Mouse (Mus musculus) spleen, adult 12 weeks (tissue): Measurements from ENCODE around the gene Mylk.

ENCODE experiments used
- DNase-seq: peaks from one replicate; pipeline ENCODE4 v3.0.0; 2022; ENCODE audit warnings: low spot score

Gene Mylk

DNA sequence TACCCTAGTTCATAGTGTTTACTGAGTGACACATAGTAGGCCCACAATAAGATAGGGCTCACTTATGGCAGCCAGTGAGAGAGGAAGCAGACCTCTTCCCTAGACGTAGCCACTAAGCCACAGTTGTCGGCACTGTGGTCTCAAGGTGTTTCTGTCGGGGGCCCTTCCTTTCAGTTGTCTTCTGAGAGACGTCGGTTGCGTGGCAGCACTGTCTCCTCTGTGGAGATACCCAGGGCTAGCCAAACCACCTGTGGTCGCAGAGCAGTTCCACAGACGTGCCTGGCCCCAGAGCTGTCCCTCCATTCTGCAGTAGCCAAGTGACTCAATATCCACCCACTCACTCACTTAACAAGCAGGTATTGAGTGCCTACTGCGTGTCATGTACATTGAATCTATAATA, 205.9 kb downstream of the Mylk start:
- no peak for DNase-seq

DNA sequence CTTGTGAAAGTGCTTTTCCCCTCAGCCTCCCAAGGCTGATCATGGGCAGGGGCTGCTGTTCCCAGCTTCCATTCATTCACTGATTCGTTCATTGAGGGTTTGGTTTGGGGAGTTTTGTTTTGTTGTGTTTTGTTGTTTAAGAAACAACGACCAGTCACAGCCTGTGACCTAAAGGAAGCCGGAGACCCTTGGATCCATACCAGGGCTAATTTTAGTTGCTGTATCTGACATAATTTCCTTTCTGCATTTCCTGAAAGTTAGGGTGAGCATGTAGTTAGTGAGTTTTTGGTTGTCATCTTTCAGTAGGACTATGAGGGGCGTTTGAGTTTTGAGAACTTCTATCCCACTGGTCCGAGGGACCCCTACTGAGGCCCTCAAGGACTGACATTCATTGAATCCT, 207.2 kb downstream of the Mylk start:
- no peak for DNase-seq

DNA sequence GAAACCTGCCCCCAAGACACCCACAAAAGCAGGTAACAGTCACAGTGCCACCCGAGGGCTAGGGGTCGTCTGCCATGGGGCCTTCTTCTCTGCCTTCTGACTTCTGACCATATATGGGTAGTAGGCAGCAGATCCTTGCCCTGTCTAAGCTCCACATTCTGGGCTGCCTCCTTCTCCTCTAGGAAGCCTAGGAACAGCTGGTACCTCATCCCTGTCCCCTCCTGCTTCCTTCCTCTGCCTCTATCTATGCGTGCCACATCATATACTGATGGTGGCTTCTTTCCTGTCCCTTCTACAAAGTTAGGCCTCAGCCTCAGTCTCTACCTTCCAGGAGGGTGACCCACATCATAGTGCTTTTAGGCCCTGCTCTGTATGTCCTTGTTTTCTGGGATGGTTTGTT, 207.8 kb downstream of the Mylk start:
- DNase-seq: no peak

DNA sequence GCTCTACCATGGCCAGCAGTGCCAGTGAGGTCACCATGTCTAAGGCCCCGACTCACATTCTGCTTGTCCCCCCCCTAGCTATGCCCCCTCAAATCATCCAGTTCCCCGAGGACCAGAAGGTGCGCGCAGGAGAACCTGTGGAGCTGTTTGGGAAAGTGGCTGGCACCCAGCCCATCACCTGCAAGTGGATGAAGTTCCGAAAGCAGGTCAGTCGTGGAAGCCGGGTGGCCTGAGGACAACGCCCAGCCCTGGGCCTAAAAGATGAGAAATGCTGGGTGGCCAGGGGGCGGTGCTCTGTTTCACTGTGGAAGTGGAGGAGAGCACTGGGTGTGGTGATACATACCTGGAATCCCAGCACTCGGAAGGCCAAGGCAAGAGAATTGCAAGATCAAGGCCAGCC, 208.5 kb downstream of the Mylk start:
- DNase-seq: no peak

DNA sequence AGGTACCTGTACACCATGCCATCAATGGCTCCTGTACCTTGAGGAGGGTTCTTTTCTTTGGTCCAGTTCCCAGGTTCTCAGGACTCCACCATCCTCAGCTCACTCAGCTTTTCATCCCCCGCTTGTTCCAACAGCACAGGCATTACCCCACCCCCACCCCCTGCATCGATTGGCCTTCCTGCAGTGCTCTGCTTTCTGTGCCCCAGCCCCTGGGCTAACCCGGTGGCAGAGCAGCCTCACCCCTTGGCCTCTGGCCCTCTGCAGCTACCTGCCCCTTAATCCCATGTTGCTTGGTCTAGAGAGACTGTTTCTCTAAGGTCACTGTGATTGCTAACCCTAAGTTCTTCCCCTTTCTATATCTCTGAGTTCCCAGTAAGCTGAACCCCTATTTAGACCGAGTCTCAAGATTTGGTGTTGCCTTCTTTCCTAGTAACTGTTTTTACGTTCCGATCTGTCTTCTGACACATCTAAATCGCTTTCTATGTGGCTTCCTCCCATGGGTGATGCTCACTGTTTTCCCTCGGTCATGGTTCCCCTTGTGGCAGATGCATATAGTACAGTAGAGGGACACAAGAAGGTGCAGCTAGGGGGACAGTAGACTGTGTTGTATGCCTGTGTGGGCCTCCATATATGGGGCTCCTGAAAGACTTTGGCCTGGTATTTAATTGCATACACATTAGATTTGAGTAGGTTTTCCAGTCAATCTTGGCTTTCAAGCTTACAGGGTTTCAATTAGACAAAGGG, 212.6 kb downstream of the Mylk start:
- DNase-seq: no peak

DNA sequence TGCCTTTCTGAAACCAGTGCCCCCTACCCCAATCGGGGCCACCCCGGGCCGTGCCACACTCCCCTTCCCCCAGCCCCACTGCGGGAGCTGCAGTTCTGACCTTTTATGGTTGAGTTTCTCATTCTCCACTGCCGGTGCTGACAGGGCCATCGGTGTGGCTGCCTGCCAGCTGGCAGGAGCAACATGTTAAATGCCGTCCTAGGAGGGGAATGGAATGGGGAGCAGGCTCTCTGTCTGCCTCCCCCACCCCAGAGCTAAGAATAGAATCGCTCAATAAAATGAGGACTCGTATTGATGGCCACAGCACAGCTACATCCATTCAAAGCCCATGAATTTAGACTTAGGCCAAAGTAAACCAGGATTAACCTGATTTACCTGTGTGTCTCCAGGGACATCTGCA, 213.7 kb downstream of the Mylk start:
- no peak for DNase-seq

DNA sequence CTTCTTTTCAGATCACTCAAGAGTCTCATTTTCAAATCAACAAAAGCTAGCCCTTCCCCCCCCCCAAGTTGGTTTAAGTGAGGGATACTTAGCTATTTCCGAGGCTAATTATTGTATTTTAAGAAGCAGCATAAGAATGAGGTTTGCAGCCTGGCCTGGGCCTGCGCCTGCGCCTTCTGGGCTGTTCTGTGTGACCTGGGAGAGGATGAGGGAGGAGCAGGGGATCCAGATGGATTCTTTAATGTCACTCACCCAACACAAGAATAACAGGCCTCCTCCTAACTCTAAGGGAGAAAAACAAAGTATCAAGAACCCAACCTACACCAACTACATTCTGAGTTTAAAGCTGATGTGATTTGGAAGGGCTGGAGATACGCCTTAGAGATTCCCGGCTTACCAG, 214.3 kb downstream of the Mylk start:
- DNase-seq: no peak

DNA sequence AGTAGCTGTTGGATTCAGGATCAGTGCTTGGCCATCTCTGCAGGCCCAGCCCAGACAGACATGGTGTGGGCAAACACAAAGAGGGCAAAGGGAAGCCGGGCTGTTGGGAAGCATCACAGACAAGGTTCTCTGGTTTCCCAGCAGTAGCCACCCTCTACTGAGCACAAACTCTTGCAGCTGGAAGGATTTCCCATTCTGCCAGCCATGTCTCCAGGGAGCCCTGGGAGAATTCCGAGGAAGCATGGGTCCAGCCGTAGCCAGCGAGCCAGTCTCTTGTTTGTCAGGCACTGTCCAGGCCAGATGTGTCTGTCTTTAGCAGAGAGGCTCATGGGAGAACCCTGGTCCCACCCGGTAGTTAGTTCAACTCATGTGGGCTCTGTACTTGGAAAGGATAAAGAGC, 215.2 kb downstream of the Mylk start:
- no peak for DNase-seq

DNA sequence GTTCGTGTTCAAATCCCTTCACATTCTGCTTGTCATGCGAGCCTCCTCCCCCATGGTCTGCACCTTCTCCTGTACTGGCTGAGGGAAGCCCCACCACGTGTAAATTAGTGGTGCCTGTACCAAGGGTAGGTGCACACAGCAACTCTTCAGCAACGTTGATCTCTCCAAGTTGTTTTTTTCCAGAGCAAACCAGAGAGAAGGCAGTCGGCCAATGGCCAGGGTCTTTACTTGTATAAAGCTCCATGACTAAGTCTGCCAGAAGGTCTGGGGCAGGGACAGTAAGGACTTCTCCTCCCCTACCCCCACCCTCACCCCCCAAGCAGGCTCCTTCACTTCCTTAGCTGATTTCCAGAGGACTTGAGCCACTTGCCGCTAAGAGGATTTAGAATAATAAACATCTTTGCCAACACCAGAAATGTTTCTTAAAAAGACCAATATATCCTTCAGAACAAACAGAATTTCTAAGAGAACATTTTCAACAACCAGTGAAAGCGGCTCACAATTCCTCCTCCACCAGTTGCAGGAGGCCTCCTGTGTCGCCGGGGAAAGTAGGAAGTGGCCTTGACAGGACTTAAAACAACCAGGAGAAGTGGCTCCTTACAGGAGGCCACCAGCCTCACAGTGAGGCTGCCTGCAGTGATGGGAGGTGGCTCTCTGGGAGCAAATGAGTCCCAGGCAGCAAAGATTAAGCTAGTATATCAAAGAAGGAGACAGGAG, 216.0 kb downstream of the Mylk start:
- DNase-seq: no peak

DNA sequence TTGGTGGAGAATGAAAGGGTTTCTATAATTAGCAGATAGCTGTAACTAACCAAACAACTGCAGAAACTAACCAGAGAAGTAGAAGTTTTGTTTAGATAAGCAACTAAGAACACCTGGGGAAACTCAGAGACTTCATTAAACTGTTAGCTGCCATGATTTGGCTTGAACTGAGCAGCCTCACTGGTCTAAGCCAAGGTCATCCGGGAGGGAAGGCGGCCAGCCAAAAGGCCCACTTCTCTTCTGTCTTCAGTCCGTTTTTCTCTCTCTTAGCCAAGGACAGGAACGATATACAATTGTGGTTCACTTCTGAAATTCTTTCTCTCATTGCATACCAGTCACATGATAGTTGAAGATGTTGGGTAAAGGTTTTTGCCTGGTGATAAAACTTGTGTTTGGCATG, 217.3 kb downstream of the Mylk start:
- no peak for DNase-seq

DNA sequence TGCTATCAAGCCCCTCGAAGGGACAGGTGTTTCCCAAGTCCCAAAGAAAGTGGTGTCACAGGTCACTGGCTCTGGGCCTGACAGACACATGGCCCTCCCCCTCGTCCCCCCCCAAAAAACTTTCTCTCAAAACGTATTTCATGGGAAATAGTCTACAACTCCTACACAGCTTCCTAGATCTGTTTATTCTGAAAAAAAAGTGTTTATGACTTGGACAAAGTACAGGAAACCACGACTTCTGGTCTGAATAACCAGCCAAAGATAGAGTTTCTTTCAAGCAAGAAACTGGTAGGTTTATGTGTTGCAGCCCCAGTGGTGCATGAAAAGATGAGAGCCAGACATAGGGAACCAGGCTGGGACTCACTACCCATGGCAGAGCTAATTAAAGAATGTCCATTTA, 218.0 kb downstream of the Mylk start:
- no peak for DNase-seq

DNA sequence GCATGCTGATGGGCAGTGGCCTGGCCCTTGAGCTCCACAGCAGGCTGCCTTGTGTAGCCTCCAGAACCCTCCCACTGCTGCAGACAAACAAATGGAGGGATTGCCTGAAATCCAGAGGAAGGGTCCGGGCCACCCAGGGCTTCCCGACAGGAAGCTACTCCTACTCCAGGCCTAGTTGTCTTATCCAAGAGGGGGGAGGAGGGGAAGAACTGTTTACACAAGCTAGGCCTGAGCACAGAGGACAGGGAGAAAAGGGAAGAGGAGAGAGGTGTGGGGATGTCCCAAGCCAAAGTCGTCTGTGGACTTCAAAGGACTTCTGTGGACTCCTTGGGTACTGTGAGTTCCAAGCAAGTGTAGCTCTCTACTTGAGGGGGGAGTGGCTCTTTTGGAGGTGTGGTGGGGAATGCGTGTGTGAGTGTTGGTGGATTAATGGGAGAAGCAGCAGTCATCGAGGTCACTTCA, 221.6 kb downstream of the Mylk start:
- no peak for DNase-seq

DNA sequence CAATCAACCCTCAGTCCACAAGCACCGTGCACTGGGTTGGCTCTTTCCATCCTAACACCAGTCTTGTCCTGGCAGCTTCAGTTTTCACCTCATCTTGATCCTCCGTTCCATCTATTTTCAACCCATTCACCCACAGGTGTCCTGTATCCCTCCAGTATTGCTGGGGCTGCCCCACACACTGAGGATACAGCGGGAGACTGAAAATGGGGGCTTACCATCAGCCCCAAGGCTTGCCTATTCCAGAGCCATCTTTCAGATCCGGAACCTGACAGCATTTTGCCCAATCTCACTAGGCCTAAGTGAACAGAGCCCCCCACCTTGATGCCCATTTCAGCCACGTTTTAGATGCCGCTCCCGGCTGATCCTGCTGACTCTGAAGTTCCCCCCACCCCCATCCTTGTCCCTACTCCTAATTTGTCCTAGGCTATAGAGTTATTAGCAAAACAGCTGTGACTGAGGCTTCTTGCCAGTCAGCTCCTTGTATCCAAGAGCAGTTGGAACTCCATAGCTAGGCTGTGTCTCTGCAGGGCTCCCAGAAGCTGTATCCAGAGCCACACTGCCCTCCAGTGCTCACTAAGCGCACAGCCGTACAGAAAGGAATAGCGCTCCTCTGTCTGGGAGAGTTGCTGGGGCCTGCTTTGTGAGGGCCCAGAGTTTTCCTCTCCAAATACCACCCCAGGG, 222.2 kb downstream of the Mylk start:
- DNase-seq: no peak

DNA sequence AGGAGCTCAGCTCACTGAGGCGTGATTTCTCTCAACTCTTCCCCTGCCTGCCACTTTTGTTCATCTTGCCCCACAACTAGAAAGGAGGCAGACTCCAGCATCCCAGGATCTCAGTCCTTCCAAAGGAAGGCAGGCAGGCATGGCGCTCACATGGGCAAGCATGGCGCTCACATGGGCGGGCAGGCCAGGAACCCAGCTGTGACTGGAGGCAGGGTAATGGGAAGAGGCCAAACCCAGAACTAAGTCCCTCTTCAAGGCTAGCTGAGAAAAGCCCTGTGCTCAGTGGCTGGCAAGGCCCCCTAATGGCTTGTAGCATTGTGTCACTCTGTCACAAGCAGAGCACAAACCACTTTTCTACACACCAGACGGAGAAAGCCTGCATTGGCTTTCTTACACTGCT, 223.2 kb downstream of the Mylk start:
- no peak for DNase-seq

DNA sequence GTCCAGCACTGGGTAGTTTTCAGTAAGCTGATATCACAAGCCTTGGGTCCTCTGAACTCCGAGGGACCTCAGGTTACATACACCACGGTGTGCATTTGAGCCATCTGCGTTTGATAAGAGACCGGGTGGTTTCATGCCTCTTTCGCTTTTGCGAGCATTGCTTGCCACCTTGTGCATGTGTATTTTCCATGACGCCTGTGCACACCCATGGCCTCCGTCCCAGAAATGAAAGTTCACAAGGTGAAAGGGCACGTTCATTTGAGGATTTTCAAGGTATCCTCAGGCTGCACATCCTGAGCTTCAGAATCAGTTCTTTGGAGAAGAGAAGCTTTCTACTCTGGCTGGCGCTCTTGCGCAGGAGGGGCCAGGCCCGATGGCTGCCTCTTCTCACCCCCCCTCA, 227.5 kb downstream of the Mylk start:
- DNase-seq: no peak

DNA sequence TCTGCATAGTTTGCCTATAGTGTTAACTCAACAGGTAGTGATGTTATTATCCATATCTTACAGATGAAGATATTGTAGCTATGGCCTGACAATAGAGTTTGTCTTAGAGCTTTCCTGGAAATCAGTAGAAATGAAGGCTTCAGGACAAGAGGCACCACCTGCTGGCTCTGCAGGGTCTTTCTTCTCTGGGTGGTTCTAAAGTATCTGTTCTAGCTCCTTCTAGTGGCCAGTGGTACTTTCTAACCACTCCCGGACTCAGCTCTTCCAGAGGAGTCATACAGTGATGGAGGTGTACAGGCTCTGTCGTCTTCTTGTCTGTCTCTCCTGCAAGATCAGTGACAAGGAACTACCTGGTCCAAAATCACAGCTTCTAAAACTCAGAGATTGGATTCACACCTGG, 230.5 kb downstream of the Mylk start:
- DNase-seq: no peak

DNA sequence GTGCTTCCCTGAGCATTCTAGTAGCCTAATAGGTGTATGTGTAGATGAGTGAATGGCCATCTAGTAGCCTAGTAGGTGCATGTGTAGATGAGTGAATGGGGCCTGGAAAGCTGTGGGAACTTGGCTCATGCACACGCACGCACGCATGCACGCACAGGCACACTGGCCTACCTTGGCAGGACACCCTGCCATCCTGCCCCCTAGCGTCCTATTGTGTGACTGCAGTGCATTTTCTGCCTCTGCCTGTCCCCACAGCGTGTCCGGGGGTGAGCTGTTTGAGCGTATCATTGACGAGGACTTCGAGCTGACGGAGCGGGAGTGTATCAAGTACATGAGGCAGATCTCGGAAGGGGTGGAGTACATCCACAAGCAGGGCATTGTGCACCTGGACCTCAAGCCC, 231.6 kb downstream of the Mylk start:
- no peak for DNase-seq

DNA sequence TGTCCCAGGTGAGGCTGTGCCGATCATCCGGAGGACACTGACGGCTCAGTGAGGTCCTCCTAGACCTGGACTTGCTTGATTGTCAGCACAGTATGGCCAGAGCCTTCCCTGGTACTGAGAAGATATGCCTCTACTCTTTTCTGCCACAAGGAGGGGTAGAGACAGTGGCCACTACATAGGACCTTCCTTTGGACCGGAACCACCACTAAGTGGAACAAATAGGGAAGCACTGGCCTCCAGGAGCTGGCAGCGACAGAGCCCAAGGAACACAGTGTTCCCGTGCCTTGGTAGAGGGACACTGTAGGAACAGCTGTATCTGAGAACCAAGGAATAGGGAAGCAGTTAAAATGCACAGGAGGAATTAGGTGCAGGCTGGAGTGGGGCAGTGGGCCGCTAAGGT, 233.0 kb downstream of the Mylk start:
- no peak for DNase-seq

DNA sequence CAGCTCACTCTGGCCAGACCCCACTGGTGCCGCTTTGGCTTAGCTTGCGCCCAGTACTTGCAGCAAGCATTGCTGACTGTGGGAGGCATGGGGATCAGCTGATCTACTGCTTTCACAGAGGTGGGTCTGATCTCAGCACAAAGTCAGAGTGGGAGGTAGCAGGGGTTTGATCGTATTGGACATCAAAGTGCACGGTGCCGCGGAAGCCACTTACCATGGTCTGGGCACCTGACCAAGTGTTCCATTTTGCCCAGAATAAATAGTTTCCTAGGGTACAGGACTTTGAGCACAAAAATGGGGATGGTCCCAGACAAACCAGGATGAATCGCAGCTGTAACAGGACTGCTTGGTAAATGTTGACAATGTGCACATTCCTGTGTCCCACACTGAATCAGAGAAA, 236.0 kb downstream of the Mylk start:
- DNase-seq: no peak

DNA sequence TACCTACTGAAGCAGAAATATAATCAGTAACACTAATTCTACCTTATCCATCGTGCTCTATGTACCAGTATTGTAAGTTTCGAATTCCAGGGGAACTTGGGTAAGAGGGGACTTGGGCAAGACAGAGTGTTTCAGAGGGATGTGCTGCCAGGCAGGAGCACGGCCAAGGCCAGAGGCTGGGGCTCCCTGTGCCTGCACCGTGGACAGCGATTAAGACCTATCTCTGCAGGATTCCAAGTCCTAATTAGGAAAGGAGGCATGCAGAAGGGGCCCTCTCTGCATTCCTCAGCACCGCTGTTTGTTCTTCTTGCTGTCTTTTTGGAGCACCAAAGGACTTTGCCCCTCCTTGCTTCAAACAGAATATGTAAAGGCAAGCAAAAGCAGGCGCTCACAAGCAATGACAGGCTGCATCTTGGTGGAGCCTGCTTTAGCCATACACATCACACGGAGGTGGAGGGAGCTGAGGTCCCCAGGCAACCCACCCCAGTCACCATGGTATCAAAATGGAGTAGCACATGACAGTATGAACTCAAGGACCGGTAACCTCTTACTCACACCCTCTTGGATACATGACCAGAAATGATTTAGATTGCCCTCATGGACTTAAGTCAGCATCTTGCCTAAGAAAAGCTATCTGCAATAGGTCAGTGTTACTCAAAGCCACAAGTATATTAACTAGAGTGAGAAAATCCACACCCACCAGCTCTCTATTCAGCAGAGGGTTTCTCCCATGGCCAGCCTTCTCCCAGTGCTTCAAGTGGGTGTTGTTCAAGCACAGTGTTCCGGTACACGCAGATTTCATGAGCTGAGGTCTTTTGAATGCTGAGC, 239.4 kb downstream of the Mylk start:
- no peak for DNase-seq

DNA sequence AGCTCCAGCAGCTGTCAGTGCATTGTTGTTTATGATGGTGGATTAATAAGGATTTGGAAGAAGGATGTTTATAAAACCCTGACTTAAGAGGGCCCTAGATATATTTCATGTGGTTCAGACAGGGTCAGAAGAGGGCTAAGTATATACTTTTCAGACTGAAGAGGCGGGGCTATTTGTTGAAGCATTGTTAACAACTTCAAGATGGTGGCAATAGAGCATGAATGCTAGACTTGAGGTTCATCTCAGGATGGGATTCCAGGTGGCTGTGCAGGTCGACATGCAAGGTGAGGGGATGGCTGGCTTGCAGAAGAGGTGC, 240.0 kb downstream of the Mylk start:
- no peak for DNase-seq

DNA sequence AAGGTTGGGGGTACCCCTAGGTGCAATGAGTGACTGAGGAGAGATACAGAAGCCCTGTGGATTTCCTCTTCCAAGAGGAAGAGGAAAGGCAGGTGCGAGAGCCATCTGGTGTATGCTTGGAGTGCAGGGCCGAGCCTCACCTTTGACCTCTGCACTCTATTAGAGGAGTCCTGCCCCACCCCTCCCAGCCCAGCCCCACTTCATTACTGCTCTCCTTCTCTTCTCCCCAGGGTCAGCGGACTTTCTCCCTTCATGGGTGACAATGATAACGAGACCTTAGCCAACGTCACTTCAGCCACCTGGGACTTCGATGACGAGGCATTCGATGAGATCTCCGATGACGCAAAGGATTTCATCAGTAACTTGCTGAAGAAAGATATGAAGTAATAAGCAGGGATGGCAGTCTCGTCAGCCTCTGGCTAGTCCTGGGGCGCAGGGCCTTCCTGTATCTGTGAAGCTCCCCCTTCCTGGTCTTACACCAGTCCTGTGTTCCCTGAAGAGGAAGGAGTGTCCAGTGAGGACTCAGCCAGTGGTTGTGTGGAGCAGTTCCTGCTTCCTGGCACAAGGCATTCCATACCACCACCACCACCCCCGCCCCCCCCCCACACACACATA, 241.3 kb downstream of the Mylk start:
- DNase-seq: no peak
